Mouse (Mus musculus) left cerebral cortex, adult 11 months (tissue): ENCODE measurements around the gene Tbkbp1.
A peak's percentile ranks its signal among the peaks of the same experiment; 100 is the strongest.
"Not testable (repeated sequence)": the region's sequence is repeated elsewhere in the genome, so short reads cannot be mapped to it uniquely, and the experiment has no call there.

ENCODE experiments used
- DNase-seq: peaks from one replicate; pipeline ENCODE4 v3.0.0; 2022; ENCODE audit warnings: low spot score

Tbkbp1 gene

GRCm38 (mm10) chr11:97151343-97151801, at the start of gene Tbkbp1:
Gene Tbkbp1 (minus strand): TSS chr11:97151495.
- DNase-seq = no peak

GRCm38 (mm10) chr11:97199519-97199918, 48.2 kb upstream of the Tbkbp1 start:
- DNase-seq = no peak

- DNase-seq = no peak
Observed at GRCm38 (mm10) chr11:97198601-97199000, 47.3 kb upstream of the Tbkbp1 start.

GRCm38 (mm10) chr11:97197021-97197420, 45.7 kb upstream of the Tbkbp1 start:
- DNase-seq = no peak

- no peak for DNase-seq
Observed at GRCm38 (mm10) chr11:97196541-97196940, 45.2 kb upstream of the Tbkbp1 start.

- DNase-seq = no peak
Observed at GRCm38 (mm10) chr11:97192621-97192951, 41.3 kb upstream of the Tbkbp1 start.

- no peak for DNase-seq
Observed at GRCm38 (mm10) chr11:97191915-97192620, 40.8 kb upstream of the Tbkbp1 start.

GRCm38 (mm10) chr11:97190992-97191391, 39.7 kb upstream of the Tbkbp1 start:
- no peak for DNase-seq

GRCm38 (mm10) chr11:97189645-97190044, 38.4 kb upstream of the Tbkbp1 start:
- not testable (repeated sequence) for DNase-seq

GRCm38 (mm10) chr11:97189231-97189630, 37.9 kb upstream of the Tbkbp1 start:
- no peak for DNase-seq

GRCm38 (mm10) chr11:97188643-97188955, 37.3 kb upstream of the Tbkbp1 start:
- no peak for DNase-seq

- DNase-seq = peak; percentile 98
Observed at GRCm38 (mm10) chr11:97187764-97188642, 36.7 kb upstream of the Tbkbp1 start, which contains the start of gene Kpnb1. Gene Kpnb1 (minus strand): TSS chr11:97187881.

- DNase-seq = peak; percentile 89
Observed at GRCm38 (mm10) chr11:97186947-97187763, 35.9 kb upstream of the Tbkbp1 start.

GRCm38 (mm10) chr11:97185704-97186614, 34.7 kb upstream of the Tbkbp1 start:
- DNase-seq = no peak

GRCm38 (mm10) chr11:97184875-97185274, 33.6 kb upstream of the Tbkbp1 start:
- no peak for DNase-seq

- DNase-seq = no peak
Observed at GRCm38 (mm10) chr11:97182446-97182845, 31.2 kb upstream of the Tbkbp1 start.

GRCm38 (mm10) chr11:97181061-97181460, 29.8 kb upstream of the Tbkbp1 start:
- DNase-seq = no peak

- DNase-seq = no peak
Observed at GRCm38 (mm10) chr11:97178198-97178597, 26.9 kb upstream of the Tbkbp1 start.

- DNase-seq = no peak
Observed at GRCm38 (mm10) chr11:97176851-97177250, 25.6 kb upstream of the Tbkbp1 start.

GRCm38 (mm10) chr11:97175499-97175898, 24.2 kb upstream of the Tbkbp1 start:
- DNase-seq = no peak

GRCm38 (mm10) chr11:97160341-97160740, 9.0 kb upstream of the Tbkbp1 start:
- no peak for DNase-seq
